Mouse (Mus musculus): ENCODE measurements around the gene Fxyd5. TPM values are rescaled to one million over a fixed set of nuclear protein-coding genes. Genes with fewer than 3 reads are reported as not detected.

The Fxyd5 gene
- polyA plus RNA-seq, 1 experiment from 2014 or later: 19.3 TPM

DNA sequence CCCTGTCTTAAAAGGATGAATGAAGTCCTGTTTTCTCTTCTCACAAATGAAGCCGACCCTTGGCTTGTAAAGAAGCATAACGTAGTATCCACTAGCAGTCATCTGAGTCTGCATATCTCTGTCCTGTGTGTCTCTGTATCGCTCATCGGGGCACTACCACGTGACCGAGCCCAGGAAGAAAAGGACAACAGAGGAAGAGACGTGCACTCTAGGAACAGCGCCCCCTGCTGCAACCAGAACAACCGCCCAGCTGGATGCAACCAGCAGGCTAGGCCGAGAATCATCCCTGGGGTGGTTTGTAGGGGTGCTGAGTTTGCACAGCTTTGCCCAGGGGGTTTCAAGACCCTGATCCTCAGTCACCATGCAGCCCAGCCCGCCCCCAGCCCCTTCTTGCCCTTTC, 7.5 kb downstream of the Fxyd5 start:
- Histone ChIP-seq H3K4me3 (ENCODE audit: low read depth, low read length) (no peak overlapping the region), H3K36me3 (ENCODE audit: control insufficient read depth, insufficient read depth) (no peaks in the 10 kb centered on the region), H3K9me3 (ENCODE audit: control insufficient read depth) (no peaks in the 10 kb centered on the region), H3K27ac (ENCODE audit: low read depth, low read length) (no peak overlapping the region), H3K27me3 (replicated peaks; ENCODE audit: control insufficient read depth, insufficient read depth, low read length) (no peaks in the 10 kb centered on the region), H3K4me2 (replicated peaks; ENCODE audit: low read depth) (no peak overlapping the region), H3K9ac (ENCODE audit: low read depth, low read length) (no peak overlapping the region), H3K4me1 (replicated peaks; ENCODE audit: control insufficient read depth, insufficient read depth, low read length) (no peaks in the 10 kb centered on the region)
- ATAC-seq: 0 out of 2 replicates have a peak, but pooled peaks have one; percentile 31
- 60% methylated on average over 11 of the region's 11 CpGs for WGBS
- TF ChIP-seq CTCF (IDR thresholded peaks at IDR 0.05; ENCODE audit: low read depth): peak; percentile 58

DNA sequence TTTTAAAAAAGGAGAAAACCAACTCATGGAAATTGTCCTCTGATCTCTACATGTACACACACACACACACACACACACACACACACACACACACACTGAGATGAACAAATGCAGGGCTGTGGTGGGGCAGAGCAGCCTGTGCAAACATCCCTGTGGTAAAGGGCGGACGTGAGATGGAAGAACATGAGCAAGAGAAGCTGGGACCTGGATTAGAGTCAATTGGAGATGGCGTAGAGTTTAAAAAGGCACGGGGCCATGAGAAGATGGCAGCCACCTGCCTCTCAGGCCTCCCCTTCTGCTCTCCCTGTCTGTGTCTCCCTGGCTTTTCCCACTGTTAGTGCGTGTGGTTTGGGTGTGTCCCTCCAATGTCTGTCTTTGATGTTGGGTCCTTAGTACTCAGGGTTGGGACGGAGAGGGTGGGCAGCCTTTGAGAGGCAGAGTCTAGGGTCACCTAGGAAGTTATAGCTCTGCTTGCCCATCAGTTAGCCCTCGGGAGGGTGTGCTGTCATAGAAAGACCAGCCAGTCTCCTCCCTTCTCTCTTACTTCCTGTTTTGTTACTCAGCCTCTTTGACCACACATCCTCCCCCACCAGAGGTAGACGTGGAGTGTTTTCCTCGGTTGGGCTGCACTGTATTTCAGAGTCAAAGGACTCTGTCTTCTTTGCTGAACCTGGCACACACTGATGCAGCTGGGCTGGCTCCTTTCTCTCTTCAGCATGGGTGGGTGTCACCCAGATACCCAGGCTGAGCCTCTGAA, 8.7 kb downstream of the Fxyd5 start:
- Histone ChIP-seq H3K27me3 (replicated peaks; ENCODE audit: control insufficient read depth, insufficient read depth, low read length) (no peaks in the 10 kb centered on the region), H3K4me2 (replicated peaks; ENCODE audit: low read depth) (no peak overlapping the region), H3K27ac (ENCODE audit: low read depth, low read length) (no peak overlapping the region), H3K9me3 (ENCODE audit: control insufficient read depth) (no peaks in the 10 kb centered on the region), H3K9ac (ENCODE audit: low read depth, low read length) (no peak overlapping the region), H3K36me3 (ENCODE audit: control insufficient read depth, insufficient read depth) (no peaks in the 10 kb centered on the region), H3K4me1 (replicated peaks; ENCODE audit: control insufficient read depth, insufficient read depth, low read length) (no peaks in the 10 kb centered on the region), H3K4me3 (ENCODE audit: low read depth, low read length) (no peak overlapping the region)
- ATAC-seq: no peak
- TF ChIP-seq CTCF (IDR thresholded peaks at IDR 0.05; ENCODE audit: low read depth): no peak
- 47% methylated on average over 9 of the region's 9 CpGs for WGBS

DNA sequence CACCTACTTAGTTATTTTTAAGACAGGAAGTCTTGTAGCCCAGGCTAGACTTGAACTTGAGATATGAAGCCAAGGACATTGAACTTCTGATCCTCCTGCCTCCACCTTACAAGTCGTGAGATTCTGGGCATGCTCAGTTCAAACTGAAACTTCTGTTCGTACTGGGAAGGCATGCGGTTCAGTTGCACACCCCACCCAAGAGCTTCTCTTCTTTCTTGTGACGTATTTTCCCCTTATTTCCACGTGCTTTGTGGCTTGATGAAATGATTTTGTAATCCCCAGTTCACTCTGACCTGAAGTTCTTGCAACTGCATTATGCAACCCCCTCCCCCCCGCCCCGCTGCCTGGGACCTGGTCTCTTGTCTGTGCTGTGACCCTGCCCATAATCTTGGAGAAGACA, 10.6 kb downstream of the Fxyd5 start:
- Histone ChIP-seq H3K9me3 (ENCODE audit: control insufficient read depth) (no peaks in the 10 kb centered on the region), H3K9ac (ENCODE audit: low read depth, low read length) (no peak overlapping the region), H3K4me3 (ENCODE audit: low read depth, low read length) (no peak overlapping the region), H3K27ac (ENCODE audit: low read depth, low read length) (no peak overlapping the region), H3K36me3 (ENCODE audit: control insufficient read depth, insufficient read depth) (no peaks in the 10 kb centered on the region), H3K27me3 (replicated peaks; ENCODE audit: control insufficient read depth, insufficient read depth, low read length) (no peaks in the 10 kb centered on the region), H3K4me2 (replicated peaks; ENCODE audit: low read depth) (no peak overlapping the region), H3K4me1 (replicated peaks; ENCODE audit: control insufficient read depth, insufficient read depth, low read length) (no peaks in the 10 kb centered on the region)
- 85% methylated on average over 7 of the region's 7 CpGs for WGBS
- no peak for TF ChIP-seq CTCF (IDR thresholded peaks at IDR 0.05; ENCODE audit: low read depth)
- ATAC-seq: no peak

DNA sequence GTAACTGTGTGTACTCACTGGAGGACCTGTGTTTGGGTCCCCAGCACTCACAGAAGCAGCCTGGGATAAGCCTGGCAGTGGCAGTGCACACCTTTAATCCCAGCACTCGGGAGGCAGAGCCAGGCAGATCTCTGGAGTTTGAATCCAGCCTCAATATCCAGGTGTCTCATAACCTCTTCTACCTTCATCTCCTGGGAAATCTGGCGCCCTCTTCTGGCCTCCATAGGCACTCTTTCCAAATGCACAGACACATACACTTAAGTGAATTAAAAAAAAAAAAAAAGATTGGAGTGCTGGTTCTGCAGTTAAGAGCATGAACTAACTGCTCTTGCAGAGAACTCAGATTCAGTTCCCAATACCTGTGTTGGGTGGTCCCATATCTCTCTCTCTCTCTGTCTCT, 11.6 kb downstream of the Fxyd5 start:
- Histone ChIP-seq H3K36me3 (ENCODE audit: control insufficient read depth, insufficient read depth) (no peaks in the 10 kb centered on the region), H3K4me2 (replicated peaks; ENCODE audit: low read depth) (no peak overlapping the region), H3K4me3 (ENCODE audit: low read depth, low read length) (no peak overlapping the region), H3K4me1 (replicated peaks; ENCODE audit: control insufficient read depth, insufficient read depth, low read length) (no peaks in the 10 kb centered on the region), H3K27ac (ENCODE audit: low read depth, low read length) (no peak overlapping the region), H3K9me3 (ENCODE audit: control insufficient read depth) (no peaks in the 10 kb centered on the region), H3K27me3 (replicated peaks; ENCODE audit: control insufficient read depth, insufficient read depth, low read length) (no peaks in the 10 kb centered on the region), H3K9ac (ENCODE audit: low read depth, low read length) (no peak overlapping the region)
- TF ChIP-seq CTCF (IDR thresholded peaks at IDR 0.05; ENCODE audit: low read depth): no peak
- WGBS: 61% methylated on average over 2 of the region's 2 CpGs
- no peak for ATAC-seq

DNA sequence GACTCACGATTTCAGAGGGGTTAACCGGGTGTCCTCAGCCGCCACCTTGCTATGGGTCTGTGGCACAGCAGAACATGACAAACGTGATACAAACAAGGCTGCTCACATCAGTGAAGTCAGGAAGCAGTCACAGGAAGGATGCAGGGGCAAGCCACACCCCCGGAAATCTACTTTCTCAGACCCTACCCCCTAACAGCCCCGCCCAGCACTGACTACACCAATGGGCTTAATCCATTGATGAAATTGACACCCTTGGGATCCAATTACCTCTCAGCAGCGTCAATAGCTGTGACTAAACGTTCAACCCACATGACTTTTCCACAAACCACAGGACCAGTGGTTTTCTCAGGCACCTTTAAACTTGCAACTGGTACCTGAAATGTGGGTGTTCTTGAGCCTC, 13.7 kb downstream of the Fxyd5 start:
- H3K27me3 ChIP-seq (replicated peaks; ENCODE audit: control insufficient read depth, insufficient read depth, low read length): no peaks in the 10 kb centered on the region
- no peak for ATAC-seq
- H3K4me3 ChIP-seq (ENCODE audit: low read depth, low read length): no peak overlapping the region
- H3K4me1 ChIP-seq (replicated peaks; ENCODE audit: control insufficient read depth, insufficient read depth, low read length): no peaks in the 10 kb centered on the region
- 69% methylated on average over 8 of the region's 8 CpGs for WGBS
- H3K36me3 ChIP-seq (ENCODE audit: control insufficient read depth, insufficient read depth): no peaks in the 10 kb centered on the region
- H3K4me2 ChIP-seq (replicated peaks; ENCODE audit: low read depth): no peak overlapping the region
- H3K9ac ChIP-seq (ENCODE audit: low read depth, low read length): no peak overlapping the region
- H3K27ac ChIP-seq (ENCODE audit: low read depth, low read length): no peak overlapping the region
- no peaks in the 10 kb centered on the region for H3K9me3 ChIP-seq (ENCODE audit: control insufficient read depth)
- no peak for TF ChIP-seq CTCF (IDR thresholded peaks at IDR 0.05; ENCODE audit: low read depth)

DNA sequence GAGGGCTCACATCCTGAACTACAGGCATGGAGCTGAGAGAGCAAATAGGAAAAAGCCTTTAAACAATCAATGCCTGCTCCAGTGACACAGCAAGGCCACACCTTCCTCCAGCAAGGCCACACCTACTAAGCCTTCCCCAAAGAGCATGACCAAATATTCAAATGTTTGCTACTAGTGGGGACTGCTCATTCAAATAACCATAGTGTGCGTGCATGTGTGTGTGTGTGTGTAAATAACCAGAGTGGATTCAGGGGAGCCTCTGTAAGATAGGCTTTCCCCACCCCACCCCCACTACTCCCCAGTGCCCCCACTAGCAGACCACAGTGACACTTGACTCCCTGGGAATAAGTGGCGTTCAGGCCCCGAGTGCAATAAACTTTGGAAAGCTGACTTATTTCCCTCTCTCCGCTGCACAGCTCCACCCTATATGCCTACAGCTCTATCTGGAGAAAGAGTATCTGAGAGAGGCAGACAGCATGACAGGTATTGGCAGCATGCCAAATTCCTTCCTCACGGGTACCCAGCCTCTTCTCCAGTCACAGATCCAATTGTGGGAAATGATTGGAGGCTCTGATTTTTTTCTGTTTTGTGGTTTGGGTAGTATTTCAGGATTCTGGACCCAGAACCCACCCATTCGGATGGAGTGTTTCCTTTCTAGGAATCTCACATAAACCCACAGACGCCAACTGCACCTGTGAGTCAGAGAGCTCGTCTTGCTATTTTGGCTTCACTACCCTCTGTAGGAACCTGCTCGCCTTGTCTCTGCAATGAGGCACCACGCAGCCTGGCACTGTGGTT, 25.0 kb downstream of the Fxyd5 start:
- Histone ChIP-seq H3K4me1 (replicated peaks; ENCODE audit: control insufficient read depth, insufficient read depth, low read length) (no peaks in the 10 kb centered on the region), H3K36me3 (ENCODE audit: control insufficient read depth, insufficient read depth) (no peaks in the 10 kb centered on the region), H3K9me3 (ENCODE audit: control insufficient read depth) (no peaks in the 10 kb centered on the region), H3K27me3 (replicated peaks; ENCODE audit: control insufficient read depth, insufficient read depth, low read length) (no peaks in the 10 kb centered on the region), H3K27ac (ENCODE audit: low read depth, low read length) (no peak overlapping the region), H3K4me3 (ENCODE audit: low read depth, low read length) (no peak overlapping the region), H3K9ac (ENCODE audit: low read depth, low read length) (no peak overlapping the region), H3K4me2 (replicated peaks; ENCODE audit: low read depth) (0 out of 2 replicates have a peak overlapping the region, but pooled peaks have one; percentile 21)
- WGBS: 25% methylated on average over 10 of the region's 10 CpGs
- TF ChIP-seq CTCF (IDR thresholded peaks at IDR 0.05; ENCODE audit: low read depth): no peak
- peak; percentile 36; the same call in 1 of the 2 replicates for ATAC-seq
